Mouse (Mus musculus) embryonic facial prominence, embryonic 11.5 days (tissue): Measurements from ENCODE around the gene Cadm2. TPM values are rescaled to one million over a fixed set of nuclear protein-coding genes. Genes with fewer than 3 reads are reported as not detected.
A peak's percentile ranks its signal among the peaks of the same experiment; 100 is the strongest.

Experiments used
- ATAC-seq: fragments of 200-750 bp; cut with Nextera tagmentation; replicated peaks from 2 replicates; pipeline ENCODE4 v1.8.0; 2017; ENCODE audit warnings: low read depth; ENCODE audit not compliant: insufficient number of reproducible peaks, low FRiP score, low TSS enrichment
- DNase-seq: peaks from one replicate; pipeline ENCODE4 v3.0.0-alpha.2; 2015; ENCODE audit warnings: low spot score
- H3K27ac ChIP-seq: fragments of 300-500 bp; sonication (generic); replicated peaks from 2 replicates; pipeline ENCODE4 v1.5.1; 2014; ENCODE audit warnings: mild to moderate bottlenecking, low read depth, low read length, control low read depth
- H3K27me3 ChIP-seq: fragments of 300-500 bp; sonication (generic); 2 replicates; pipeline ENCODE4 v1.6.1; 2014; ENCODE audit warnings: mild to moderate bottlenecking, low read length, moderate library complexity, mixed read lengths; ENCODE audit not compliant: control insufficient read depth, insufficient read depth
- H3K36me3 ChIP-seq: fragments of 300-500 bp; sonication (generic); replicated peaks from 2 replicates; pipeline ENCODE4 v1.6.1; 2014; ENCODE audit warnings: low read depth, mild to moderate bottlenecking, low read length, moderate library complexity, mixed read lengths; ENCODE audit not compliant: control insufficient read depth, insufficient read depth
- H3K4me1 ChIP-seq: fragments of 300-500 bp; sonication (generic); 2 replicates; pipeline ENCODE4 v1.6.1; 2014; ENCODE audit warnings: low read length, mixed read lengths; ENCODE audit not compliant: control insufficient read depth, insufficient read depth
- H3K4me2 ChIP-seq: fragments of 300-500 bp; sonication (generic); 2 replicates; pipeline ENCODE4 v1.6.1; 2014; ENCODE audit warnings: low read depth, mild to moderate bottlenecking, control low read depth, low read length, moderate library complexity
- H3K4me3 ChIP-seq: fragments of 300-500 bp; sonication (generic); 2 replicates; pipeline ENCODE4 v1.5.1; 2014; ENCODE audit warnings: low read depth, low read length, control low read depth
- H3K9ac ChIP-seq: fragments of 300-500 bp; sonication (generic); replicated peaks from 2 replicates; pipeline ENCODE4 v1.6.1; 2014; ENCODE audit warnings: mild to moderate bottlenecking, control low read depth, low read length
- H3K9me3 ChIP-seq: fragments of 300-500 bp; sonication (generic); replicated peaks from 2 replicates; pipeline ENCODE4 v1.6.1; 2016; ENCODE audit warnings: mild to moderate bottlenecking, low read length, inconsistent platforms, mixed read lengths; ENCODE audit not compliant: control insufficient read depth
- WGBS: fragments of 180-500 bp; shearing (Covaris S2); extraction: QIAGEN DNeasy Blood & Tissue Kit; methylation state at CpG from one replicate; pipeline ENCODE4 v1.1.7; 2014; 5-methylcytosine and 5-hydroxymethylcytosine counted together
- polyA plus RNA-seq: library from polyadenylated mRNA; unstranded; fragments of >200 nt; fragmentation: Nextera tagmentation; extraction: Ambion mirVana; gene quantifications from 2 replicates; pipeline ENCODE4 v1.2.1, GENCODE M21; 2014

The Cadm2 gene
- 0.81 and 1.6 TPM in 2 replicates for polyA plus RNA-seq

DNA sequence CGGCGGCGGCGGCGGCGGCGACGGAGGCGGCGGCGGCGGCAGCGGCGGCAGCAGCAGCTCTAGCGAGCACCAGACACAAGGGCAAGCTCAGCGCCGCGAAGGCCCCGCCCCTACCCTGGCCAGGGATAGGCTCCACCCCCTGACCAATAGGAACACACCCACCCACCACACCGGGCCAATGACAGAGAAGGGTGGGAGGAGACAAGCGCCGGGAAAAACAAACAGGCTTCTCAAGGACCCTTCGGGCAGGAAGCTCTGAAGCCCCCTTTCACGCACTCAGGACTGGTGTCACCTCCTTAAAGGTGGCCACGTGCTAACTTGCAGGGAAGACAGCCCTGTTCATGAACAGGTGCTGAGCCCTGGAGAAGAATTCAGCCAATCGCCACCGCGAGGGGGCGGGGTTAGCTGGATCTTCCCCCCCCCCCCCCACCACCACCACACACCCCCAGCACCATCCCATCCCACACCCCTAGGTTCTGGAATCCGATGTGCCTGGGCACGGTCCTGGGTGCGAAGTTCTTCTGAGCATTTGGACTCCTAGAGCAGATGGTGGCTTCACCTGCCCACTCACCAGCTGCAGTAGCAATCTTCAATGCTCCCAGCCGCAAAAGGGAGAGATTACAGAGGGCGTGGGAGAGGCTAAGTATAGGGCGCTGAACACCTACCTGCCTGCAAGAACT, at the start of gene Cadm2:
Cadm2 (minus strand) TSS at position 83 of the 680 bp plus-strand sequence.
- peak; percentile 94 for DNase-seq
- WGBS, result 1% methylated on average over 13 of the region's 35 CpGs
- peak within 1 kb of the TSS; percentile 54 for H3K9ac ChIP-seq
- no peaks in the 10 kb centered on the region for H3K4me1 ChIP-seq
- H3K36me3 ChIP-seq, result no peaks in the 10 kb centered on the region
- no peaks in the 10 kb centered on the region for H3K9me3 ChIP-seq
- H3K27me3 ChIP-seq, result 0 out of 2 replicates have a peak, but pooled peaks cover 4% of the 10 kb centered on the region
- peak within 1 kb of the TSS; percentile 73 for H3K4me3 ChIP-seq
- H3K27ac ChIP-seq, result no peak within 1 kb of the TSS
- H3K4me2 ChIP-seq, result peak within 1 kb of the TSS; percentile 87
- peak; percentile 100 for ATAC-seq

DNA sequence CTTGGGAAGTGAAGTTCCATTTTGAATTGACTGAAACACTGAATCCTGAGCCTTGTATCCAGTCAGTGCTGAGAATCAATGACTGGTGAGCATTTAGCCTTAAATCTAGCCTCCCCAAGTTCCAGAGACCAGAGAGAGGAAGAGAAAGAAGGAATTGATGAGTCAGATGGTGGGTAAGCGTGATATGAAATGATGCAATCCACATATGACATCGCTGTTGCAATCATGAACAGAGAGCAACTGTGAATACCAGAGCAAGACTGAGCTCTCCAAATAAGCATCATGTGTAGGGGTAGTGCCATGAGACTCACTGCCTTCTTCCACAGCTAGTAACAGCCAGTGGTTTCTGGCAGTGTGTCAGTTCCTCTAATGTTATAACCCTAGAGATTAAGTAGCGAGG, 26.2 kb upstream of the Cadm2 start:
- Histone ChIP-seq H3K36me3 (no peaks in the 10 kb centered on the region), H3K27me3 (no peaks in the 10 kb centered on the region), H3K9me3 (no peaks in the 10 kb centered on the region), H3K4me3 (no peak overlapping the region), H3K9ac (no peak overlapping the region), H3K27ac (no peak overlapping the region), H3K4me1 (no peaks in the 10 kb centered on the region), H3K4me2 (no peak overlapping the region)
- DNase-seq, result no peak
- whole genome bisulfite sequencing, result 95% methylated on average over 3 of the region's 3 CpGs
- no peak for ATAC-seq

DNA sequence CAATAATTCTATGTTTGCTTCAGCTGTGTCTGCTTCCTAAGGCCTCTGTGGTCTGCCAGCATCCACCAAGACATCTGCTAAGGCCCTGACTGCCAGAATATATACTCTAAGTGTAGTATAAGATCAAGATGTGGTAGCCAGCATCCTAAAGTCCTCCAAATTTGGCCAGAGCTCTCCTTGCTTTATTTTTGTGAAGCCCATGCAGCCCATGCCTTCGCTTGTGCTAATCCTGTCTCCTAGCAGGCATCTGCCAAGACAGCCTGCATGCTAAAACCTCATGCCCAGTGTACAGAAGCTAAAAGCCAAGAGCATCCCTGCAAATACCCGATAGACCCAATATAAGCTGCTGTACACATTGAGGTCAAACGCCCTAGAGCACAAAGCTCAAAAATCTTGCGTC, 22.9 kb upstream of the Cadm2 start:
- Histone ChIP-seq H3K9me3 (no peaks in the 10 kb centered on the region), H3K4me3 (no peak overlapping the region), H3K36me3 (no peaks in the 10 kb centered on the region), H3K9ac (no peak overlapping the region), H3K27me3 (no peaks in the 10 kb centered on the region), H3K4me2 (no peak overlapping the region), H3K27ac (no peak overlapping the region), H3K4me1 (no peaks in the 10 kb centered on the region)
- ATAC-seq (no peak), DNase-seq (no peak)
- 75% methylated on average over 4 of the region's 4 CpGs for WGBS

DNA sequence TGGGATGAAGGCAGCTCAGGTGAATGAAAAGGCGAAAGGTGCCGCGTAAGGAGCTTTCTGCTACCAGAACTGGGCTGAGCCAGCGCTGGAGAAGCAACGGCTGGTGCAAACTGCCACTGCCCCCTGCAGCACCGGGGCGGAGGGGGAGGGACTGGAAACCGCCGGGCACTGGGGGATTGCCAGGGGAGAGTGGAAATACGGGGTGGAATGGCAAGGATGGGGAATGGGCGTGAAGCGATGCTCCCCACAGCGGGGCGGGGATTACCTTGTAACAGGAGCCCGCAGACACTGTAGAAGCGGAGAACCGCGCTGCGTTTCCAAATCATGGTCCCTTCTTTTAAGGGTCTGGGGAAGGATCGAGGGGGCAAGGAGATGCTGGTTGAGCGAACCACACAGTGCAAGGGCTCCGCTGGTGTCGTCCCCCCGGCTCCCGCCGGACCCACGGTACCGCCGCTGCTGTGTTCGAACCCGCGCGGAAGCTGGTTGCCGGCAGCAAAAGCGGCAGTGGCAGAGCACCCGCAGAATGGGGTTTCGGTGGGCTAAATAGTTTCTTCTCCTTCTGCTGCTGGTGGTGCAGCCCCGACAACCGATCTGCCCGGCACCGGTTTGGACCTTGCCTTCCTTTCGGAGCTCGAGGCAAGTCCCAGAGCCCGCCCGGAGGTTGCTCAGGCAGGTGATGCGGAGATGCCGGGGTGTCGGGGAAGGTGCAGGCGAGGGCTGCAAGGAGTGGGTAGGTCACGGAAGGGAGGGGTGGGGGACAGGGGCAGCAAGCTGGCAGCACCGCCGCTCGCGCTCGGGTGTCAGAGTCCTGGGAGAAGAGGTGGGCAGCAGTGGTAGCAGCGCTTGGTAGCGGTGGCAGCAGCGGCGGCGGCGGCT, 564 bp downstream of the Cadm2 start:
- Histone ChIP-seq H3K9ac (peak overlapping the region; percentile 54), H3K4me1 (no peaks in the 10 kb centered on the region), H3K4me2 (peak overlapping the region; percentile 87), H3K4me3 (peak overlapping the region; percentile 73), H3K27me3 (0 out of 2 replicates have a peak, but pooled peaks cover 4% of the 10 kb centered on the region), H3K36me3 (no peaks in the 10 kb centered on the region), H3K27ac (no peak overlapping the region), H3K9me3 (no peaks in the 10 kb centered on the region)
- ATAC-seq (peak; percentile 74), DNase-seq (peak; percentile 67)
- WGBS, result under 1% methylated on average over 48 of the region's 61 CpGs

DNA sequence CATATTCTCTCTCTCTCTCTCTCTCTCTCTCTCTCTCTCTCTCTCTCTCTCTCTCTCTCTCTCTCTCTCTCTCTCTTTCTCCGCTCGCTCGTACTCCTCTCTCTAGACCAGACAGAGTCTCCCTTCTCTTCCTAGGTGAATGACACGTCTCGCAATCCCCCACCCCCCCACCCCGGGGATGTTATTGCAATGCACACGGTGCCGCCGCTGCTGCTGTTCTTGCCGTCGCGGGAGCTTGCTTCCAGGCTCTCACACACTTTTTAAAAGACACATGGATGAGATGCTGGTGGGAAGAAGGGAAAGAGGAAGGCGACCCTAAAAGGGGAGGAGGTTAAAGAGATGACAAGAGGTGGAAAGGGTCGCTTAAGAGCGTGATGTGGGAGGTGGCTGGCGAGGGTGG, 1.3 kb downstream of the Cadm2 start:
- 0 out of 2 replicates have a peak, but pooled peaks cover 4% of the 10 kb centered on the region for H3K27me3 ChIP-seq
- H3K4me3 ChIP-seq, result peak overlapping the region; percentile 73
- H3K9ac ChIP-seq, result peak overlapping the region; percentile 54
- peak overlapping the region; percentile 87 for H3K4me2 ChIP-seq
- DNase-seq (no peak), ATAC-seq (no peak)
- H3K27ac ChIP-seq, result no peak overlapping the region
- no peaks in the 10 kb centered on the region for H3K4me1 ChIP-seq
- no peaks in the 10 kb centered on the region for H3K36me3 ChIP-seq
- 0% methylated on average over 16 of the region's 16 CpGs for WGBS
- H3K9me3 ChIP-seq, result no peaks in the 10 kb centered on the region

DNA sequence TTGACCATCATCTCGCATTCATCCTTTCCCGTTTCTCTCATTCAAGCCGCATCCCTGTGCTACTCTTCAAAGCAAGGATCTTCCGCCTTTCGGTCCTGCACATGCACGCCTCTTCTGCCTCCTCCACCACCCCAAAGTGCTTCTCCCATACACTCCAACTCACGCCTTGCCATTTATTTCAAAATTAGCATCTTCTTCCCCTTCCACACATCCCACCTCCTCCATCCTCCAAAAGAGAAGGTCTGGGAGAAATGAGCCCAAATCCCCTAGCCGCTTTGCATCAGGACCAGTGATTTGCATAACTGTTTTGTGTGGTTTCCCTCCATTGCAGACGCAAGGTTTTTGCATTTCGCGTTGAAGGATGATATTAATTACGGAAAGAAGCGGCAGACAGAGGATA, 1.9 kb downstream of the Cadm2 start:
- Histone ChIP-seq H3K27me3 (0 out of 2 replicates have a peak, but pooled peaks cover 4% of the 10 kb centered on the region), H3K4me1 (no peaks in the 10 kb centered on the region), H3K4me2 (no peak overlapping the region), H3K9me3 (no peaks in the 10 kb centered on the region), H3K27ac (no peak overlapping the region), H3K36me3 (no peaks in the 10 kb centered on the region), H3K4me3 (peak overlapping the region; percentile 10; the same call in 1 of the 2 replicates), H3K9ac (no peak overlapping the region)
- DNase-seq (peak; percentile 11), ATAC-seq (no peak)
- WGBS, result 9% methylated on average over 13 of the region's 13 CpGs

DNA sequence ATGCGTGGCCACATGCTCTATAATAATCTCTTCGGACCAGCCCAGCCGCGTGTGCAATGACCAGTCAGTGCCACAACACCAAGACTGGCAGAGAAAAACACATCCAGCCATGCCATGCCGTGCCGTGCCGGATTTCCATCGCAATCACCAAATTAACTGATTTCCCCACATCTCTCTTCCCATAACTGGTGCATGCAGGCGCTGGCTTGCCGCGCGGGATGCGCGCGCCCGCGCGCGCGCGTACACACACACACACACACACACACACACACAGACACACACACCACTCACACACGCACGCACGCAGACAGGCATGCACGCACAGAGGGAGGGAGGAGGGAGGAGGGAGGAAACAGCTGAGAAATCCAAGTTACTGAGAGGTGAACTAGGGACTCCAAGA, 2.9 kb downstream of the Cadm2 start:
- peak overlapping the region; percentile 58 for H3K4me2 ChIP-seq
- ATAC-seq (no peak), DNase-seq (peak; percentile 44)
- no peaks in the 10 kb centered on the region for H3K4me1 ChIP-seq
- no peak overlapping the region for H3K9ac ChIP-seq
- peak overlapping the region; percentile 34 for H3K4me3 ChIP-seq
- H3K27ac ChIP-seq, result no peak overlapping the region
- no peaks in the 10 kb centered on the region for H3K9me3 ChIP-seq
- H3K36me3 ChIP-seq, result no peaks in the 10 kb centered on the region
- 0 out of 2 replicates have a peak, but pooled peaks cover 4% of the 10 kb centered on the region for H3K27me3 ChIP-seq
- 2% methylated on average over 25 of the region's 25 CpGs for WGBS

DNA sequence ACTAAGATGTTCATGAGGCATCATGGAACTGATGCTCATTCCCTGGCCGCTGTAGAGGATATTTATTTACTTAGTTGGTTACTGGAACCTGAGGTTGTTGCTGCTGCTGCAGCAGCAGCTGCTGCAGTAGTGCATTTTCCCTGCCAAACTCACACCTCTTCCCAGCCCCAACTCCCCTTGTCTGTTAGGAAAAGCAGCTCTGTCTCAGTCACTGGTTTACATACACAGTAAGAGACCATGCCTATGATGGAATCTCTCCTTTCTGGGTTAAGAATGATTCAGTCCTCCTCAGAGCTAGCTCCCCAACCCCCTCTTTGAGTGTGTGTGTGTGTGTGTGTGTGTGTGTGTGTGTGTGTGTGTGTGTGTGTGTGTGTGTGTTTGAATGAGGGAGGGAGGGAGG, 3.5 kb downstream of the Cadm2 start:
- Histone ChIP-seq H3K9ac (no peak overlapping the region), H3K4me1 (no peaks in the 10 kb centered on the region), H3K4me3 (no peak overlapping the region), H3K4me2 (no peak overlapping the region), H3K9me3 (no peaks in the 10 kb centered on the region), H3K27me3 (0 out of 2 replicates have a peak, but pooled peaks cover 4% of the 10 kb centered on the region), H3K36me3 (no peaks in the 10 kb centered on the region), H3K27ac (no peak overlapping the region)
- WGBS, result 26% methylated on average over 1 of the region's 1 CpGs
- DNase-seq, result no peak
- no peak for ATAC-seq
